Mouse (Mus musculus): ENCODE measurements around the gene Sct. TPM values are rescaled to one million over a fixed set of nuclear protein-coding genes. Genes with fewer than 3 reads are reported as not detected.
A peak's percentile ranks its signal among the peaks of the same experiment; 100 is the strongest.

Sct gene
- polyA plus RNA-seq, 1 experiment from 2014 or later: 0.32 TPM

- H3K4me1 ChIP-seq: peaks cover 15% of the 10 kb centered on the region
- no peak for ATAC-seq
- no peak overlapping the region for H3K4me3 ChIP-seq
- peaks cover 65% of the 10 kb centered on the region for H3K27me3 ChIP-seq (replicated peaks)
- H3K9ac ChIP-seq: no peak overlapping the region
- 76% methylated on average over 6 of the region's 6 CpGs for WGBS (ENCODE audit: insufficient replicate concordance)
- no peaks in the 10 kb centered on the region for H3K36me3 ChIP-seq
- no peaks in the 10 kb centered on the region for H3K9me3 ChIP-seq (replicated peaks)
- no peak overlapping the region for H3K27ac ChIP-seq
- H3K4me2 ChIP-seq: no peak overlapping the region
These were observed 2.5 kb upstream of the Sct start for GRCm38 (mm10) chr7:141281442-141281841.

- H3K4me3 ChIP-seq: no peak overlapping the region
- no peaks in the 10 kb centered on the region for H3K36me3 ChIP-seq
- peak overlapping the region; percentile 77; the same call in 1 of the 2 replicates for H3K4me2 ChIP-seq
- H3K9me3 ChIP-seq (replicated peaks): no peaks in the 10 kb centered on the region
- peaks cover 68% of the 10 kb centered on the region for H3K27me3 ChIP-seq (replicated peaks)
- H3K9ac ChIP-seq: no peak overlapping the region
- WGBS (ENCODE audit: insufficient replicate concordance): 68% methylated on average over 11 of the region's 11 CpGs
- peak; percentile 12; the same call in 1 of the 2 replicates for ATAC-seq
- H3K27ac ChIP-seq: no peak overlapping the region
- peaks cover 15% of the 10 kb centered on the region for H3K4me1 ChIP-seq
These were observed 943 bp downstream of the Sct start for GRCm38 (mm10) chr7:141277701-141278678.

GRCm38 (mm10) chr7:141276546-141276945, 2.4 kb downstream of the Sct start, which contains the start of gene Cdhr5:
Gene Cdhr5 (minus strand): TSS chr7:141276786.
- Histone ChIP-seq H3K4me1 (peaks cover 15% of the 10 kb centered on the region), H3K9ac (no peak within 1 kb of the TSS), H3K4me2 (no peak within 1 kb of the TSS), H3K9me3 (replicated peaks) (no peaks in the 10 kb centered on the region), H3K27ac (no peak within 1 kb of the TSS), H3K4me3 (no peak within 1 kb of the TSS), H3K36me3 (no peaks in the 10 kb centered on the region), H3K27me3 (replicated peaks) (peaks cover 66% of the 10 kb centered on the region)
- no peak for ATAC-seq
- 68% methylated on average over 11 of the region's 11 CpGs for WGBS (ENCODE audit: insufficient replicate concordance)

GRCm38 (mm10) chr7:141275356-141275755, 3.6 kb downstream of the Sct start:
- no peak for ATAC-seq
- WGBS (ENCODE audit: insufficient replicate concordance): 77% methylated on average over 9 of the region's 9 CpGs

GRCm38 (mm10) chr7:141270631-141271030, 8.3 kb downstream of the Sct start:
- Histone ChIP-seq H3K4me3 (no peak overlapping the region), H3K9me3 (replicated peaks) (no peaks in the 10 kb centered on the region), H3K9ac (no peak overlapping the region), H3K27me3 (replicated peaks) (peaks cover 32% of the 10 kb centered on the region), H3K4me2 (no peak overlapping the region), H3K4me1 (peaks cover 20% of the 10 kb centered on the region), H3K27ac (no peak overlapping the region), H3K36me3 (no peaks in the 10 kb centered on the region)
- 64% methylated on average over 3 of the region's 3 CpGs for WGBS (ENCODE audit: insufficient replicate concordance)
- ATAC-seq: no peak

More at GRCm38 (mm10) chr7:141275356-141275755, 3.6 kb downstream of the Sct start:
- H3K4me3 ChIP-seq: no peak overlapping the region
- no peak overlapping the region for H3K4me2 ChIP-seq
- H3K36me3 ChIP-seq: no peaks in the 10 kb centered on the region
- H3K9me3 ChIP-seq (replicated peaks): no peaks in the 10 kb centered on the region
- no peak overlapping the region for H3K27ac ChIP-seq
- H3K9ac ChIP-seq: no peak overlapping the region
- H3K4me1 ChIP-seq: peaks cover 15% of the 10 kb centered on the region
- H3K27me3 ChIP-seq (replicated peaks): peaks cover 57% of the 10 kb centered on the region

- H3K4me1 ChIP-seq: peaks cover 35% of the 10 kb centered on the region
- no peak for ATAC-seq
- H3K9ac ChIP-seq: peak overlapping the region; percentile 45; the same call in 1 of the 2 replicates
- peaks cover 4% of the 10 kb centered on the region for H3K36me3 ChIP-seq
- WGBS (ENCODE audit: insufficient replicate concordance): 32% methylated on average over 14 of the region's 14 CpGs
- H3K27ac ChIP-seq: no peak overlapping the region
- H3K27me3 ChIP-seq (replicated peaks): peaks cover 32% of the 10 kb centered on the region
- no peaks in the 10 kb centered on the region for H3K9me3 ChIP-seq (replicated peaks)
- H3K4me3 ChIP-seq: peak overlapping the region; percentile 33
- H3K4me2 ChIP-seq: peak overlapping the region; percentile 61
These were observed 9.7 kb downstream of the Sct start for GRCm38 (mm10) chr7:141269273-141269545.

- no peak for ATAC-seq
- whole genome bisulfite sequencing (ENCODE audit: insufficient replicate concordance): 25% methylated on average over 24 of the region's 24 CpGs
- Histone ChIP-seq H3K27me3 (replicated peaks) (peaks cover 32% of the 10 kb centered on the region), H3K36me3 (peaks cover 10% of the 10 kb centered on the region), H3K27ac (peak overlapping the region; percentile 7; the same call in 1 of the 2 replicates), H3K4me2 (peak overlapping the region; percentile 61), H3K4me3 (peak overlapping the region; percentile 33), H3K9ac (peak overlapping the region; percentile 45; the same call in 1 of the 2 replicates), H3K9me3 (replicated peaks) (no peaks in the 10 kb centered on the region), H3K4me1 (peaks cover 40% of the 10 kb centered on the region)
These were observed 10.3 kb downstream of the Sct start for GRCm38 (mm10) chr7:141268466-141269272.

GRCm38 (mm10) chr7:141265739-141266561, 13.0 kb downstream of the Sct start, which contains the start of gene Irf7:
Gene Irf7 (minus strand): TSS chr7:141266481.
- Histone ChIP-seq H3K4me2 (peak within 1 kb of the TSS; percentile 89), H3K27ac (peak within 1 kb of the TSS; percentile 62), H3K9ac (peak within 1 kb of the TSS; percentile 78), H3K4me1 (peaks cover 42% of the 10 kb centered on the region), H3K36me3 (peaks cover 37% of the 10 kb centered on the region), H3K4me3 (peak within 1 kb of the TSS; percentile 75), H3K27me3 (replicated peaks) (peaks cover 19% of the 10 kb centered on the region), H3K9me3 (replicated peaks) (no peaks in the 10 kb centered on the region)
- WGBS (ENCODE audit: insufficient replicate concordance): 5% methylated on average over 25 of the region's 25 CpGs
- ATAC-seq: peak; percentile 82

- Histone ChIP-seq H3K4me1 (peaks cover 42% of the 10 kb centered on the region), H3K4me3 (peak overlapping the region; percentile 75), H3K27me3 (replicated peaks) (peaks cover 19% of the 10 kb centered on the region), H3K9ac (peak overlapping the region; percentile 78), H3K4me2 (peak overlapping the region; percentile 89), H3K9me3 (replicated peaks) (no peaks in the 10 kb centered on the region), H3K36me3 (peaks cover 43% of the 10 kb centered on the region), H3K27ac (no peak overlapping the region)
- 0 out of 2 replicates have a peak, but pooled peaks have one; percentile 6 for ATAC-seq
- 39% methylated on average over 11 of the region's 11 CpGs for WGBS (ENCODE audit: insufficient replicate concordance)
These were observed 13.6 kb downstream of the Sct start for GRCm38 (mm10) chr7:141265411-141265738.

GRCm38 (mm10) chr7:141264761-141265410, 14.0 kb downstream of the Sct start:
- Histone ChIP-seq H3K4me3 (peak overlapping the region; percentile 75), H3K9me3 (replicated peaks) (no peaks in the 10 kb centered on the region), H3K27me3 (replicated peaks) (peaks cover 14% of the 10 kb centered on the region), H3K9ac (0 out of 2 replicates have a peak overlapping the region, but pooled peaks have one; percentile 14), H3K27ac (0 out of 2 replicates have a peak overlapping the region, but pooled peaks have one; percentile 36), H3K36me3 (peaks cover 48% of the 10 kb centered on the region), H3K4me1 (peaks cover 42% of the 10 kb centered on the region), H3K4me2 (peak overlapping the region; percentile 89)
- peak; percentile 48 for ATAC-seq
- 18% methylated on average over 12 of the region's 12 CpGs for WGBS (ENCODE audit: insufficient replicate concordance)

Measured in liver, embryonic 12.5 days (tissue).